Mouse (Mus musculus): Measurements from ENCODE around the gene Epb41l4b. TPM values are rescaled to one million over a fixed set of nuclear protein-coding genes. Genes with fewer than 3 reads are reported as not detected.

Gene Epb41l4b
- polyA plus RNA-seq, 1 experiment from 2014 or later = 2.3 TPM

DNA sequence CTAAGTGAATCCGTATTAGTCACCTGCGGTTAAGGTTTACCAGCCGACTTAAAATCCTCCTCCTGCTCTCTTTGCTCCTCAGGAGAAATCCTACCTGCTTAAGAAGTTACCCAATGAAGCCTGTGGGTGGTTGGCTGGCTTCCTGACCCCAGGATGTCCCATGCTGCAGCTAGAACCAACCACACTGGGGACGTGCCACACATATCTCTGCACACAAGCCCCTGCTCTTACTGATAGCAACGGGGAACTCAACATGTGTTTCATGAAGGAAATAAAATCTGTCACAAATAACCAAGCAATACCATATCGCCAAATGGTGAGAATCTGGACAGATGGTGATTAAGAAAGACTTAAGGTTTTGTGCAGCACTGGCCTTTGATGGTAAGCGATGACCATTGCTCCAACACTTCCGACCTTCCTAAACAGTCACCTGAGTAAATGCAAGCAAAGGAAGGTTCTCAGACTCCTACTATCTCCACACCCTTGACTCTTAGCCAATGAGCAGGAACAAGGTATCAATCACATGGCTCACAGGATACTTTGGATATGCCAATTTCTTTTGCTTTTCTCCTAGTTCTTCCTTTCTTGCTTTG is 131.7 kb downstream of the Epb41l4b start:
- Histone ChIP-seq H3K4me2 (no peak overlapping the region), H3K27me3 (replicated peaks; ENCODE audit: control insufficient read depth, insufficient read depth, low read length) (peaks cover 6% of the 10 kb centered on the region; the same call in 1 of the 2 replicates), H3K36me3 (ENCODE audit: control insufficient read depth, insufficient read depth, low read length) (no peaks in the 10 kb centered on the region), H3K9ac (ENCODE audit: low read depth, low read length) (no peak overlapping the region), H3K9me3 (ENCODE audit: control insufficient read depth, low read length) (no peaks in the 10 kb centered on the region), H3K4me1 (replicated peaks; ENCODE audit: control insufficient read depth, insufficient read depth, low read length) (no peaks in the 10 kb centered on the region), H3K4me3 (ENCODE audit: low read depth, low read length) (no peak overlapping the region), H3K27ac (ENCODE audit: low read depth, low read length) (no peak overlapping the region)
- ATAC-seq (replicated peaks; ENCODE audit: low FRiP score) = no peak
- DNase-seq (ENCODE audit: low spot score) = no peak
- 49% methylated on average over 8 of the region's 8 CpGs for WGBS

- H3K4me1 ChIP-seq (replicated peaks; ENCODE audit: control insufficient read depth, insufficient read depth, low read length) = no peaks in the 10 kb centered on the region
- 4% methylated on average over 6 of the region's 6 CpGs for WGBS
- no peak overlapping the region for H3K4me3 ChIP-seq (ENCODE audit: low read depth, low read length)
- H3K4me2 ChIP-seq = no peak overlapping the region
- no peak for ATAC-seq (replicated peaks; ENCODE audit: low FRiP score)
- no peaks in the 10 kb centered on the region for H3K9me3 ChIP-seq (ENCODE audit: control insufficient read depth, low read length)
- H3K27ac ChIP-seq (ENCODE audit: low read depth, low read length) = no peak overlapping the region
- H3K36me3 ChIP-seq (ENCODE audit: control insufficient read depth, insufficient read depth, low read length) = no peaks in the 10 kb centered on the region
- H3K27me3 ChIP-seq (replicated peaks; ENCODE audit: control insufficient read depth, insufficient read depth, low read length) = 0 out of 2 replicates have a peak, but pooled peaks cover 4% of the 10 kb centered on the region
- H3K9ac ChIP-seq (ENCODE audit: low read depth, low read length) = no peak overlapping the region
- DNase-seq (ENCODE audit: low spot score) = no peak
Measured at GRCm38 (mm10) chr4:57010919-57011318, 132.3 kb downstream of the Epb41l4b start.

GRCm38 (mm10) chr4:57010425-57010824 is 132.8 kb downstream of the Epb41l4b start:
- Histone ChIP-seq H3K4me3 (ENCODE audit: low read depth, low read length) (no peak overlapping the region), H3K9me3 (ENCODE audit: control insufficient read depth, low read length) (no peaks in the 10 kb centered on the region), H3K4me2 (no peak overlapping the region), H3K9ac (ENCODE audit: low read depth, low read length) (no peak overlapping the region), H3K27me3 (replicated peaks; ENCODE audit: control insufficient read depth, insufficient read depth, low read length) (0 out of 2 replicates have a peak, but pooled peaks cover 4% of the 10 kb centered on the region), H3K4me1 (replicated peaks; ENCODE audit: control insufficient read depth, insufficient read depth, low read length) (no peaks in the 10 kb centered on the region), H3K27ac (ENCODE audit: low read depth, low read length) (no peak overlapping the region), H3K36me3 (ENCODE audit: control insufficient read depth, insufficient read depth, low read length) (no peaks in the 10 kb centered on the region)
- WGBS = 38% methylated on average over 5 of the region's 5 CpGs
- no peak for DNase-seq (ENCODE audit: low spot score)
- ATAC-seq (replicated peaks; ENCODE audit: low FRiP score) = no peak

- H3K27me3 ChIP-seq (replicated peaks; ENCODE audit: control insufficient read depth, insufficient read depth, low read length) = peaks cover 6% of the 10 kb centered on the region; the same call in 1 of the 2 replicates
- H3K4me3 ChIP-seq (ENCODE audit: low read depth, low read length) = no peak overlapping the region
- no peak overlapping the region for H3K27ac ChIP-seq (ENCODE audit: low read depth, low read length)
- DNase-seq (ENCODE audit: low spot score) (no peak), ATAC-seq (replicated peaks; ENCODE audit: low FRiP score) (no peak)
- H3K36me3 ChIP-seq (ENCODE audit: control insufficient read depth, insufficient read depth, low read length) = no peaks in the 10 kb centered on the region
- no peak overlapping the region for H3K4me2 ChIP-seq
- 44% methylated on average over 9 of the region's 9 CpGs for WGBS
- H3K4me1 ChIP-seq (replicated peaks; ENCODE audit: control insufficient read depth, insufficient read depth, low read length) = no peaks in the 10 kb centered on the region
- H3K9ac ChIP-seq (ENCODE audit: low read depth, low read length) = no peak overlapping the region
- H3K9me3 ChIP-seq (ENCODE audit: control insufficient read depth, low read length) = no peaks in the 10 kb centered on the region
Measured at GRCm38 (mm10) chr4:57007717-57008116, 135.5 kb downstream of the Epb41l4b start.

GRCm38 (mm10) chr4:57005011-57005410 is 138.2 kb downstream of the Epb41l4b start:
- Histone ChIP-seq H3K4me1 (replicated peaks; ENCODE audit: control insufficient read depth, insufficient read depth, low read length) (no peaks in the 10 kb centered on the region), H3K27ac (ENCODE audit: low read depth, low read length) (no peak overlapping the region), H3K4me3 (ENCODE audit: low read depth, low read length) (no peak overlapping the region), H3K27me3 (replicated peaks; ENCODE audit: control insufficient read depth, insufficient read depth, low read length) (peaks cover 6% of the 10 kb centered on the region; the same call in 1 of the 2 replicates), H3K9me3 (ENCODE audit: control insufficient read depth, low read length) (no peaks in the 10 kb centered on the region), H3K4me2 (no peak overlapping the region), H3K9ac (ENCODE audit: low read depth, low read length) (no peak overlapping the region), H3K36me3 (ENCODE audit: control insufficient read depth, insufficient read depth, low read length) (no peaks in the 10 kb centered on the region)
- no peak for ATAC-seq (replicated peaks; ENCODE audit: low FRiP score)
- DNase-seq (ENCODE audit: low spot score) = no peak
- WGBS = 77% methylated on average over 8 of the region's 8 CpGs

DNA sequence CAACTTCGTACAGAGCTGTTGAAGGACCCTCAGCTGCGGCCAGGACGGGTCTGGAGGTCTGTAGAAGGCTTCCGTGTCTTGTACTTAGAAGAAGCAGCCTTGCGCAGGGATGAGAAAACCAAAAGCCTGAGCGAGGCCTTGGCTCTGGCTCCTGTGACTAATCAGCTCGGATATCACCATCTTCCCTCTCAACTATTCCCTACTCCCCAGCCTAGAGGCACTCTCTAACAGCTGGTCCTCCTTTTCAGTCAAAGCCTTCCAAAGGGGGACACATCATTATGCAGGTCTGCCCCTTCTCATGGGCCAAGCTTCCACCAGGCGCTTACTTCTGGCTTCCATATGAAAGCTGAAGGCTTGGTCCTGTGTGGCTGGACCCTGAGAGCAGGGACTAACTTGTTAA is 139.4 kb downstream of the Epb41l4b start:
- no peak for ATAC-seq (replicated peaks; ENCODE audit: low FRiP score)
- no peaks in the 10 kb centered on the region for H3K36me3 ChIP-seq (ENCODE audit: control insufficient read depth, insufficient read depth, low read length)
- H3K4me3 ChIP-seq (ENCODE audit: low read depth, low read length) = no peak overlapping the region
- no peak overlapping the region for H3K4me2 ChIP-seq
- no peak for DNase-seq (ENCODE audit: low spot score)
- H3K9me3 ChIP-seq (ENCODE audit: control insufficient read depth, low read length) = no peaks in the 10 kb centered on the region
- H3K27ac ChIP-seq (ENCODE audit: low read depth, low read length) = no peak overlapping the region
- WGBS = 83% methylated on average over 8 of the region's 8 CpGs
- no peak overlapping the region for H3K9ac ChIP-seq (ENCODE audit: low read depth, low read length)
- H3K4me1 ChIP-seq (replicated peaks; ENCODE audit: control insufficient read depth, insufficient read depth, low read length) = no peaks in the 10 kb centered on the region
- peaks cover 6% of the 10 kb centered on the region; the same call in 1 of the 2 replicates for H3K27me3 ChIP-seq (replicated peaks; ENCODE audit: control insufficient read depth, insufficient read depth, low read length)

DNA sequence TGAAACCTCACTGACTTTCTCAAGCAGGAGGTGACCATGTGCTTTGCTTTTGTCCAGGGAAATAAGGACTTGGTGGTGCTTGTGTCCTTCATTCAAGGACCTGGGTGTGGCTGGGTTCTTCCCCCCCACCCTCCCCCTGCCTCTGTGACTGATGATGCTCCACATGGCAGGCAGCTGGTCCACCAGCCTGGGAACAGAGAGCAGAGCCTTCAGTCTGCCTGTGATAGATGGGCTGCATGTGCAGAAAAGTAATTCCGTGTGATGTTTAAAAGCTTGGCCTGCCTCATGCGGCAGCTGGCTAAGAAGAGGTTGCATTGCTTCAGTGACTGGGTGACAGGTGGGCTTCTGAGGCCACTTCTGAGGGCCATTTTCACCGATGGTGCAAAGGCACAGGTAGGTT is 140.5 kb downstream of the Epb41l4b start:
- no peaks in the 10 kb centered on the region for H3K4me1 ChIP-seq (replicated peaks; ENCODE audit: control insufficient read depth, insufficient read depth, low read length)
- ATAC-seq (replicated peaks; ENCODE audit: low FRiP score) (no peak), DNase-seq (ENCODE audit: low spot score) (no peak)
- H3K4me2 ChIP-seq = no peak overlapping the region
- no peak overlapping the region for H3K4me3 ChIP-seq (ENCODE audit: low read depth, low read length)
- no peak overlapping the region for H3K27ac ChIP-seq (ENCODE audit: low read depth, low read length)
- WGBS = 45% methylated on average over 3 of the region's 3 CpGs
- no peaks in the 10 kb centered on the region for H3K9me3 ChIP-seq (ENCODE audit: control insufficient read depth, low read length)
- no peaks in the 10 kb centered on the region for H3K36me3 ChIP-seq (ENCODE audit: control insufficient read depth, insufficient read depth, low read length)
- H3K9ac ChIP-seq (ENCODE audit: low read depth, low read length) = no peak overlapping the region
- H3K27me3 ChIP-seq (replicated peaks; ENCODE audit: control insufficient read depth, insufficient read depth, low read length) = peaks cover 2% of the 10 kb centered on the region; the same call in 1 of the 2 replicates

DNA sequence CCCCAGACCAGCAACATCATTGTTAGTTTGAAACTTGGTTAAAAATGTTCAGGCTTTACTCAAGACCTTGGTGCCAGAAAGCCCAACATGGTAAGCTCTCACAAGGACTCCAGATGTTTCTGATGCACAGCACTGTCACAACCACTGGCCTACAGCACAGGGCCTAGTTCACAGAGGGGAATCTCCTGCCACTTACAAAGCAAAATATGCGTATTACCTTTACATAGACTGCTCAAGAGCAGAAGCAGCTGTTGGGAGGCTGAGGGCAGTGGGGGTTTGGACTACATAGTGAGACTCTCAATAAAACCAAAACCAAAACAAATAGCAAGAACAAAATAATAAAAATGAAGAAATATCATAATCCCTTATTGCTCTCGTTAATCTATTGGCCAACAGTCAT is 141.8 kb downstream of the Epb41l4b start:
- no peak overlapping the region for H3K9ac ChIP-seq (ENCODE audit: low read depth, low read length)
- DNase-seq (ENCODE audit: low spot score) (no peak), ATAC-seq (replicated peaks; ENCODE audit: low FRiP score) (no peak)
- no peaks in the 10 kb centered on the region for H3K4me1 ChIP-seq (replicated peaks; ENCODE audit: control insufficient read depth, insufficient read depth, low read length)
- peaks cover 2% of the 10 kb centered on the region; the same call in 1 of the 2 replicates for H3K27me3 ChIP-seq (replicated peaks; ENCODE audit: control insufficient read depth, insufficient read depth, low read length)
- H3K9me3 ChIP-seq (ENCODE audit: control insufficient read depth, low read length) = no peaks in the 10 kb centered on the region
- H3K4me3 ChIP-seq (ENCODE audit: low read depth, low read length) = no peak overlapping the region
- no peak overlapping the region for H3K4me2 ChIP-seq
- no peaks in the 10 kb centered on the region for H3K36me3 ChIP-seq (ENCODE audit: control insufficient read depth, insufficient read depth, low read length)
- WGBS = 87% methylated on average over 2 of the region's 2 CpGs
- H3K27ac ChIP-seq (ENCODE audit: low read depth, low read length) = no peak overlapping the region

- DNase-seq (ENCODE audit: low spot score) (no peak), ATAC-seq (replicated peaks; ENCODE audit: low FRiP score) (no peak)
- H3K4me3 ChIP-seq (ENCODE audit: low read depth, low read length) = no peak overlapping the region
- H3K27ac ChIP-seq (ENCODE audit: low read depth, low read length) = no peak overlapping the region
- no peak overlapping the region for H3K9ac ChIP-seq (ENCODE audit: low read depth, low read length)
- WGBS = 79% methylated on average over 7 of the region's 7 CpGs
- H3K27me3 ChIP-seq (replicated peaks; ENCODE audit: control insufficient read depth, insufficient read depth, low read length) = peaks cover 40% of the 10 kb centered on the region
- no peaks in the 10 kb centered on the region for H3K36me3 ChIP-seq (ENCODE audit: control insufficient read depth, insufficient read depth, low read length)
- peaks cover 3% of the 10 kb centered on the region; the same call in 1 of the 2 replicates for H3K4me1 ChIP-seq (replicated peaks; ENCODE audit: control insufficient read depth, insufficient read depth, low read length)
- H3K4me2 ChIP-seq = no peak overlapping the region
- H3K9me3 ChIP-seq (ENCODE audit: control insufficient read depth, low read length) = no peaks in the 10 kb centered on the region
Measured at GRCm38 (mm10) chr4:56993331-56993730, 149.9 kb downstream of the Epb41l4b start.

Data from liver, embryonic 11.5 days (tissue).